Mouse (Mus musculus) liver, adult 2 months (tissue): Measurements from ENCODE around the gene Fyb. TPM values are rescaled to one million over a fixed set of nuclear protein-coding genes. Genes with fewer than 3 reads are reported as not detected.

ENCODE experiments used
- DNase-seq: peaks from one replicate; pipeline ENCODE4 v3.0.0-alpha.2; 2011; ENCODE audit warnings: low read depth, low spot score; ENCODE audit errors: extremely low read depth
- H3K27ac ChIP-seq: fragments of 200-500 bp; replicated peaks from 2 replicates; pipeline ENCODE4 v1.5.1; 2012; ENCODE audit warnings: low read depth, mild to moderate bottlenecking, control low read depth, inconsistent platforms, low read length; ENCODE audit not compliant: insufficient read depth
- H3K27me3 ChIP-seq: fragments of 200-500 bp; 2 replicates; pipeline ENCODE4 v1.6.1; 2012; ENCODE audit warnings: mild to moderate bottlenecking, moderate library complexity, low read length, inconsistent platforms; ENCODE audit not compliant: control insufficient read depth, insufficient read depth
- H3K36me3 ChIP-seq: fragments of 200-500 bp; 2 replicates; pipeline ENCODE4 v1.6.1; 2012; ENCODE audit warnings: low read length, inconsistent platforms; ENCODE audit not compliant: control insufficient read depth, insufficient read depth
- H3K4me1 ChIP-seq: fragments of 200-500 bp; 2 replicates; pipeline ENCODE4 v1.6.1; 2011; ENCODE audit warnings: low read length; ENCODE audit not compliant: control insufficient read depth, insufficient read depth
- H3K4me3 ChIP-seq: fragments of 200-500 bp; 2 replicates; pipeline ENCODE4 v1.5.1; 2011; ENCODE audit warnings: low read depth, mild to moderate bottlenecking, control low read depth, low read length, moderate library complexity; ENCODE audit not compliant: insufficient read depth
- H3K79me2 ChIP-seq: fragments of 200-500 bp; 2 replicates; pipeline ENCODE4 v1.6.1; 2012; ENCODE audit warnings: inconsistent platforms, mild to moderate bottlenecking, low read length, moderate library complexity; ENCODE audit not compliant: control insufficient read depth, insufficient read depth
- H3K9ac ChIP-seq: fragments of 200-500 bp; 2 replicates; pipeline ENCODE4 v1.6.1; 2012; ENCODE audit warnings: low read depth, mild to moderate bottlenecking, control low read depth, inconsistent platforms, low read length
- CTCF ChIP-seq: fragments of 200-500 bp; IDR thresholded peaks from 2 replicates; pipeline ENCODE4 v1.5.1; 2011; ENCODE audit warnings: low read depth, low read length, control low read depth
- POLR2A ChIP-seq: fragments of 200-500 bp; IDR thresholded peaks from 2 replicates; pipeline ENCODE4 v1.6.1; 2011; ENCODE audit warnings: low read length, control low read depth; ENCODE audit not compliant: insufficient read depth; ENCODE audit errors: extremely low read depth
- WGBS: fragments of 180-500 bp; shearing (Covaris S2); methylation state at CpG from one replicate; pipeline ENCODE4 v1.1.7; 2018; 5-methylcytosine and 5-hydroxymethylcytosine counted together
- polyA plus RNA-seq: library from polyadenylated mRNA; depleted of rRNA; stranded (reverse); fragments of >200 nt; gene quantifications from 2 replicates; pipeline ENCODE4 v1.2.3, GENCODE M21; 2012
- total RNA-seq: library from RNA; depleted of rRNA; stranded (reverse); fragments of >200 nt; gene quantifications from 2 replicates; pipeline ENCODE4 v1.2.3, GENCODE M21; 2014

The Fyb gene
- total and polyA plus RNA-seq, 2 experiments, result 42.3 to 98.2 TPM

GRCm38 (mm10) chr15:6601330-6601729, 78.7 kb downstream of the Fyb start:
- Histone ChIP-seq H3K79me2 (no peaks in the 10 kb centered on the region), H3K4me1 (no peaks in the 10 kb centered on the region), H3K27ac (no peak overlapping the region), H3K9ac (no peak overlapping the region), H3K27me3 (no peaks in the 10 kb centered on the region), H3K36me3 (no peaks in the 10 kb centered on the region), H3K4me3 (no peak overlapping the region)
- 72% methylated on average over 6 of the region's 6 CpGs for WGBS
- TF ChIP-seq POLR2A (no peak), CTCF (no peak)
- DNase-seq, result peak; percentile 39

- 79% methylated on average over 4 of the region's 4 CpGs for WGBS
- TF ChIP-seq POLR2A (no peak), CTCF (no peak)
- H3K4me3 ChIP-seq, result no peak overlapping the region
- DNase-seq, result no peak
- H3K79me2 ChIP-seq, result no peaks in the 10 kb centered on the region
- H3K4me1 ChIP-seq, result no peaks in the 10 kb centered on the region
- H3K27me3 ChIP-seq, result no peaks in the 10 kb centered on the region
- H3K36me3 ChIP-seq, result no peaks in the 10 kb centered on the region
- no peak overlapping the region for H3K9ac ChIP-seq
- H3K27ac ChIP-seq, result no peak overlapping the region
Measured at GRCm38 (mm10) chr15:6602003-6602402, 79.3 kb downstream of the Fyb start.

DNA sequence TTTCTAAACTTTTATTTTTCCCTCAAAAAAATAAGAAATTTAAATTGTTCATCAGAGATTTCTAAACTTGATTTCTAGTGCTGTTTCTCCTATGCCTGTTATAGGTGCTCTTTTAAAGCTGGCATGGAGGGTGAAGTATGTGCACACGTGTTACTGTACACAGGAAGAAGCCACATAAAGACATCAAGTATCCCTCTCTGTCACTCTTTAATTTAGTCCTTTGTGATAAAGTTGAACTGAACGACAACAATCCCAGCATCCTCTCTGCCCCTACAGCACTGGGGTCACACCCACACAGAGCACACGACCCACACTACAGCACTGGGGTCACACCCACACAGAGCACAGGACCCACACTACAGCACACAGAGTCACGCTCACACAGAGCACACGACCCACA, 88.0 kb downstream of the Fyb start:
- Histone ChIP-seq H3K9ac (no peak overlapping the region), H3K27me3 (no peaks in the 10 kb centered on the region), H3K79me2 (no peaks in the 10 kb centered on the region), H3K27ac (no peak overlapping the region), H3K4me1 (no peaks in the 10 kb centered on the region), H3K4me3 (no peak overlapping the region), H3K36me3 (no peaks in the 10 kb centered on the region)
- no peak for TF ChIP-seq CTCF
- no peak for TF ChIP-seq POLR2A
- DNase-seq, result no peak
- 72% methylated on average over 5 of the region's 5 CpGs for WGBS

- Histone ChIP-seq H3K79me2 (no peaks in the 10 kb centered on the region), H3K27me3 (no peaks in the 10 kb centered on the region), H3K4me3 (no peak overlapping the region), H3K9ac (no peak overlapping the region), H3K27ac (no peak overlapping the region), H3K36me3 (no peaks in the 10 kb centered on the region), H3K4me1 (no peaks in the 10 kb centered on the region; the same call in 1 of the 2 replicates)
- no peak for TF ChIP-seq CTCF
- no peak for TF ChIP-seq POLR2A
- 73% methylated on average over 3 of the region's 3 CpGs for WGBS
- DNase-seq, result no peak
Measured at GRCm38 (mm10) chr15:6612835-6613234, 90.2 kb downstream of the Fyb start.

DNA sequence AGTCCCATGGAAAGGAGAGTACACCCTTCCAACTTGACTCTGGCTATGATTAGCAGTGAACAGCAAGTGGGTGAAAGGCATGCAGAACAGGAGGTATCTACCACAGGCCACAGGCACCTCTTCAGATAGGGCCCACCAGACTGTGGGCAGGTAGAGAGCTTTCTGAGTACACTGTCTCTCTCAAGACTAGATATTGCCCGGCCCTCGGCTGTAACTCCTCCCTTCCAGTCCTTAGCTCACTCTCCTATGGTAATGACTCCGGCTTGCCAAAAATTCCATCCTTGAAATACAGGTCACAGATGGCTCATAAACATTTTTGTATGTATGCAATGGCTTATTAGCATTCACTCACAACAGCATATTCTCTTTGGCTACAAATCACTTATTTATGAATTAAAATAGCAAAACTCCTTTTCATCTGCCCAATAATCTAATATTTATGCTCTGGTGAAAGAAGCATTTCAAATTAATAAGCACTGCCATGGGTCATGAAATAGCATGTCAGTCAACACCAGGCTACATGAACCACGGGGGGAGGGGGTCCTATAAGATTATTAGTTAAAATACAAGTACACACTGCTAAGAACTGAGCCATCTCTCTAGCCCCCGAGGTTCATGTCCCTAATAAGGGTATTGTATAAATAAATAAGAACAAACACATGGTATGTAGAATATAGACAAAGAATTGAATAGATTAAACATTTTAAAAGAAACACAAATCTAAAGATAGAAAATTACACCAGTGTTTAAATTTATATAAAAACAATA, 93.9 kb downstream of the Fyb start:
- 70% methylated on average over 5 of the region's 5 CpGs for WGBS
- H3K27me3 ChIP-seq, result no peaks in the 10 kb centered on the region
- TF ChIP-seq CTCF (no peak), POLR2A (no peak)
- no peak overlapping the region for H3K9ac ChIP-seq
- no peaks in the 10 kb centered on the region for H3K79me2 ChIP-seq
- no peaks in the 10 kb centered on the region; the same call in 1 of the 2 replicates for H3K4me1 ChIP-seq
- H3K36me3 ChIP-seq, result no peaks in the 10 kb centered on the region
- H3K4me3 ChIP-seq, result no peak overlapping the region
- H3K27ac ChIP-seq, result no peak overlapping the region
- no peak for DNase-seq

GRCm38 (mm10) chr15:6619558-6620316, 97.1 kb downstream of the Fyb start:
- Histone ChIP-seq H3K27ac (no peak overlapping the region), H3K9ac (no peak overlapping the region), H3K36me3 (no peaks in the 10 kb centered on the region), H3K4me1 (no peaks in the 10 kb centered on the region; the same call in 1 of the 2 replicates), H3K4me3 (no peak overlapping the region), H3K79me2 (no peaks in the 10 kb centered on the region), H3K27me3 (no peaks in the 10 kb centered on the region)
- TF ChIP-seq CTCF (no peak), POLR2A (no peak)
- DNase-seq, result no peak
- WGBS, result 93% methylated on average over 12 of the region's 12 CpGs
